Mouse (Mus musculus) adrenal gland, postnatal 4 days (tissue): Measurements from ENCODE around the gene Dleu7. TPM values are rescaled to one million over a fixed set of nuclear protein-coding genes. Genes with fewer than 3 reads are reported as not detected.

Source experiments
- total RNA-seq, 2 experiments: library from RNA; stranded (reverse); gene quantifications; 2 replicates each; pipeline ENCODE4 v1.2.3; 2021

Gene Dleu7
- total RNA-seq, 2 experiments from 2014 or later = 0.31 to 0.53 TPM

Other genes starting within 250 kb of the Dleu7 start
- gene Rnaseh2b, start 458 bp downstream of the Dleu7 start, total RNA-seq = 10 to 100 TPM; 35.2 to 36.6 TPM
- gene Gucy1b2, start 163.2 kb upstream of the Dleu7 start, total RNA-seq = 1 to 10 TPM; 1.2 to 1.4 TPM